Mouse (Mus musculus): ENCODE results near the gene Olfr1396. TPM values are rescaled to one million over a fixed set of nuclear protein-coding genes. Genes with fewer than 3 reads are reported as not detected.
"Not testable (repeated sequence)": the region's sequence is repeated elsewhere in the genome, so short reads cannot be mapped to it uniquely, and the experiment has no call there.

Olfr1396 gene
- polyA plus RNA-seq, 1 experiment = not detected

DNA sequence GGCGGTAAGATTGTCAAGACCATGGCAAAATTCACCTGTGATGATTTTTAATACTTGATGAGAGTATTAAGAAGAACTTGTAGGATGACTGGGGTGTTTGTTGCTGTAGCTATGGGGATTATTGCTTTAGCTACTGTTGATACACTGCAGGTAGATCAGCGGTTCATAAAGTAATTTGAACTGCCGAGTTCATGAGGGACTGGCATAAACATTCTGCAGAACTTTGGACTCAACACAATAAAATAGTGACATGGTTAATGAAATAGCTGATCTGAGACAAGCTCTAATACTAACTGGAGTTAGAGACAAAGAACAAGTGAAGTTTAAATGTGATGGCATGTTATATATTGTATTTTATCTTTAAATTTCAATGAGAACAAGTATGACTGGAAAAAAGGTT is 36.0 kb downstream of the Olfr1396 start:
- TF ChIP-seq CTCF (IDR thresholded peaks at IDR 0.05; ENCODE audit: borderline replicate concordance, extremely low read depth, insufficient read depth, insufficient read length) (no peak), POLR2A (IDR thresholded peaks at IDR 0.05; ENCODE audit: borderline replicate concordance, extremely low read depth, insufficient read depth, insufficient read length, poor library complexity, severe bottlenecking) (no peak)
- no peak for DNase-seq (ENCODE audit: low read depth)

GRCm38 (mm10) chr11:49077012-49077411 is 37.7 kb downstream of the Olfr1396 start:
- TF ChIP-seq POLR2A (IDR thresholded peaks at IDR 0.05; ENCODE audit: borderline replicate concordance, extremely low read depth, insufficient read depth, insufficient read length, poor library complexity, severe bottlenecking) = no peak
- no peak for TF ChIP-seq CTCF (IDR thresholded peaks at IDR 0.05; ENCODE audit: borderline replicate concordance, extremely low read depth, insufficient read depth, insufficient read length)

GRCm38 (mm10) chr11:49076001-49076757 is 38.5 kb downstream of the Olfr1396 start, which contains the start of gene Ifi47:
TSS of gene Ifi47 (plus strand) at chr11:49076587.
- not testable (repeated sequence) for DNase-seq (ENCODE audit: low read depth)

More at GRCm38 (mm10) chr11:49077012-49077411, 37.7 kb downstream of the Olfr1396 start:
- DNase-seq (ENCODE audit: low read depth) = no peak

- TF ChIP-seq POLR2A (IDR thresholded peaks at IDR 0.05; ENCODE audit: borderline replicate concordance, extremely low read depth, insufficient read depth, insufficient read length, poor library complexity, severe bottlenecking) (no peak), CTCF (IDR thresholded peaks at IDR 0.05; ENCODE audit: borderline replicate concordance, extremely low read depth, insufficient read depth, insufficient read length) (no peak)
- DNase-seq (ENCODE audit: low read depth) = no peak
These were observed 46.3 kb downstream of the Olfr1396 start for GRCm38 (mm10) chr11:49068358-49068757.

GRCm38 (mm10) chr11:49063713-49064469 is 50.8 kb downstream of the Olfr1396 start, which contains the start of gene Tgtp2:
TSS of gene Tgtp2 (minus strand) at chr11:49064206.
- not testable (repeated sequence) for DNase-seq (ENCODE audit: low read depth)

DNA sequence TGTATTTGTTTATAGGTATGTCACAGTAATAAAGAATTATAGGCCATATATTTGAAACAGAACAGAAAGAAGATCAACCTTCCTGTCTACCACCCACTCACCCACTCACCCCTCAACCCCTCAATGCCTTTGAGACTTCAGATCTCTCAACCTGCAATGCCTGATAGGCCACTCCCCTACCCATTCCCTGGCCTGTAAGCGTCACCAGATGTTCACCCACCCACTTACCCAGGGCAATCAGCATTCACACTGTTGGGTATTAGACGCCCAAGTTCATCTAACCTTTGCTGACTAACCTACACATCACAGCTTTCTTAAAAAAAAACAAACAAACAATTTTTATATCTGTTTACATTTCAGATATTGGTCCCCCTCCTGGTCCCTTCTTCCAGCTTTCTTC is 52.8 kb downstream of the Olfr1396 start:
- DNase-seq (ENCODE audit: low read depth) = not testable (repeated sequence)

- DNase-seq (ENCODE audit: low read depth) = not testable (repeated sequence)
These were observed 54.6 kb downstream of the Olfr1396 start for GRCm38 (mm10) chr11:49060061-49060460.

Other genes with a start within 250 kb of the Olfr1396 start
- 1.2 and 1.9 TPM in 2 replicates for gene Irgm1, start 243.2 kb downstream of the Olfr1396 start, polyA plus RNA-seq (2012; rRNA removed)
- gene Gm5431, start 212.7 kb downstream of the Olfr1396 start, polyA plus RNA-seq (2012; rRNA removed) = 0.10 and 0.23 TPM in 2 replicates
- gene Psme2b, start 168.7 kb downstream of the Olfr1396 start, polyA plus RNA-seq (2012; rRNA removed) = 0.79 and 0.81 TPM in 2 replicates
- 0.03 TPM in 1 of 2 replicates, not detected in the other for gene Olfr56, start 136.0 kb downstream of the Olfr1396 start, polyA plus RNA-seq (2012; rRNA removed)
- 0.10 and 0.15 TPM in 2 replicates for gene 9930111J21Rik1, start 135.5 kb downstream of the Olfr1396 start, polyA plus RNA-seq (2012; rRNA removed)
- gene Gm12185, start 122.6 kb downstream of the Olfr1396 start, polyA plus RNA-seq (2012; rRNA removed) = 0.04 TPM in 1 of 2 replicates, not detected in the other
- gene Tgtp1, start 120.7 kb downstream of the Olfr1396 start, polyA plus RNA-seq (2012; rRNA removed) = 0.07 and 0.13 TPM in 2 replicates
- 0.18 and 0.42 TPM in 2 replicates for gene 9930111J21Rik2, start 63.6 kb downstream of the Olfr1396 start, polyA plus RNA-seq (2012; rRNA removed)
- gene Tgtp2, start 50.7 kb downstream of the Olfr1396 start, polyA plus RNA-seq (2012; rRNA removed) = 0.11 TPM in 1 of 2 replicates, not detected in the other
- 0.19 and 0.63 TPM in 2 replicates for gene Ifi47, start 38.3 kb downstream of the Olfr1396 start, polyA plus RNA-seq (2012; rRNA removed)
- not detected in 2 replicates for gene Olfr1395, start 27.4 kb upstream of the Olfr1396 start, polyA plus RNA-seq (2012; rRNA removed)
- not detected in 2 replicates for gene Olfr1394, start 39.5 kb upstream of the Olfr1396 start, polyA plus RNA-seq (2012; rRNA removed)
- gene Btnl9, start 72.3 kb upstream of the Olfr1396 start, polyA plus RNA-seq (2012; rRNA removed) = 0.06 and 0.16 TPM in 2 replicates
- gene Zfp62, start 88.4 kb upstream of the Olfr1396 start, polyA plus RNA-seq (2012; rRNA removed) = 23.8 and 34.9 TPM in 2 replicates
- gene Mgat1, start 129.3 kb upstream of the Olfr1396 start, polyA plus RNA-seq (2012; rRNA removed) = 60.6 and 65.9 TPM in 2 replicates
- 0.19 and 0.26 TPM in 2 replicates for gene Olfr1393, start 163.4 kb upstream of the Olfr1396 start, polyA plus RNA-seq (2012; rRNA removed)
- gene Olfr1392, start 170.4 kb upstream of the Olfr1396 start, polyA plus RNA-seq (2012; rRNA removed) = 0.26 and 0.29 TPM in 2 replicates
- not detected in 2 replicates for gene Olfr10, start 189.9 kb upstream of the Olfr1396 start, polyA plus RNA-seq (2012; rRNA removed)
- not detected in 2 replicates for gene Olfr1391, start 207.9 kb upstream of the Olfr1396 start, polyA plus RNA-seq (2012; rRNA removed)
- not detected in 2 replicates for gene Olfr1390, start 220.3 kb upstream of the Olfr1396 start, polyA plus RNA-seq (2012; rRNA removed)